Mouse (Mus musculus) lung, postnatal 25 days (tissue): ENCODE data around the gene Gpc6.

Source experiments
- DNase-seq: peaks from one replicate; pipeline ENCODE4 v3.0.0; 2022; ENCODE audit warnings: low spot score

The Gpc6 gene

DNA sequence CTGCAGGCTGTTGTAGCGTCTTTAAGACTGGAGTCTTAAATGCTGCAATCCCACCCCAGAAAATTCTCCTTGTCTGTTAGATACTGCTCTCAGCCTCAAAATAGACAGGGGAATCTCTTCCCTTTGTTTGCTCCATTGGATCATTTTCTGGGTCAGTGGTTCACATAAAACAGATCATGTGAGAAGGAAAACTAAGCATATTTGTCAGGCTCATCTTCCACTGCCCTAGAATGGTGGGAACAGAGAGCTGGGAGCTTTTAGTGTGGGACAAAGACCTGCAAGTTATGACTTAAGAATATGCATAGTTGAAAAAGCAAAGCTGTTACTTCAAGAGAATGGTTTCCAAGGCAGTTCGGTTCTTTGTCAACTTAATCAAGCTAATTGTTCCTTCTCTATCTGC, 136.4 kb downstream of the Gpc6 start:
- DNase-seq = no peak

DNA sequence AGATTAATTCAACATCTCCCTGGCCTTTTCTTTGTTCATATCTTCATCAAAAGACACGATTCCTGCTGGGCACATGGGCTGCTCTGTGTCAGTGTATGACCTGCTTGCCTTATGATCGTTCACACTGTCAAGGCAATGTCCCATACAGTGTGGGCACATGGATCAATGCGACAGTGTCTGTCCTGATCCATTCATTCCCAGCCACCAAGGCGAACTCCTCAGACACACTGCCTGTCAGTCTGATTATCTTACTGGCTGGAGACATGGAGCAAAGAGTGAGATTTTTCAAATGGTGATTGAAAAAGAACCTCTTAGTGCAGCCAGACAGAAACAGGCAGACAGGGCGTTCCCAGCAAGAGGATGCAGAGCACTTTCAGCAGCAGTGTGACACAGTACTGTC, 143.1 kb downstream of the Gpc6 start:
- no peak for DNase-seq

DNA sequence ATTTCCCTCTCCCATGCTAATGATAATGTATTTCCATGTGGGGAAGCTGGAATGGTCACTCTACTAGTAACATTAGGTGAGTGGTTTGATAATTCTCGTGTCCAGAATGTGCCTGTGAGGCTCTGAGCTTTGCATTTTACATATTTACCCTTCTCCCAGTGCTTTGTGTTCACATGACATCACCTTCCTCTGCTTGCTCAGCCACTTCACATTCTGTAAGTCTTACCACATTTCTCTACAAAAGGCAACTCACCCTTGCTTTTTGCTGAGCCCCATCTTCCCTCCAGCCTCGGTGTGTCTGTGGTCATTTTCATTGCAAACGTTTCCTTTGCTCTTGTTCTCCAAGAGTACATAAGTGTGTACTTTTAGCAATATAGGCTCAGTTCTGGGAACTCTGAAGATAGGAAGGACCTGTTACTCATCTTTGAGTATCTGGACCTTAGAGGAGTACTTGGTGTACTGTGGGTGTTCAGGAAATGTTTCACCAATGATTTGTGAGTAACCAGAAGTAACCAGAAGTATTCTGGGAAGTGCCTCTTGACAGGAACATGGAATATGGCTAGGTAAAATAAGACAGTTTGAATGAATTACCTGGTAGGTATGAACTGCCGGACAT, 145.5 kb downstream of the Gpc6 start:
- DNase-seq = no peak

DNA sequence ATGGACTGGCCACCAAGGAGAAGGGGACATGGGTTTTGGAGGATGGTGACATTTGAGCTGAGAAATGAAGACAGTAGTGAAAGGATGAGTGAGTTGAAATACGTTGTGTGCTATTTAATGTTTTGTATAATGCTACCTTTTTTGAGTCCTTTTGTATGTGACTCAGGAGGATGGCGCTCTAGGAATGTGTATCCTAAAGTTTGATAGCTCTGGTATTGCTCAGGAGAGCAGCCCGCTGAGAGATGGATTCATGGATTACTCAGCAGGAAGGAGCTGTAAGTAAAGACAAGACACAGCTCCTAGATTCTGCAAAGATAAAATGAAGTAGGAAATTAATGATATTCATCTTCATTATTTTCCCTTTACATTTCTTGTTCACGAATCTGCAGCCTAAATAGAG, 168.5 kb downstream of the Gpc6 start:
- DNase-seq = no peak

DNA sequence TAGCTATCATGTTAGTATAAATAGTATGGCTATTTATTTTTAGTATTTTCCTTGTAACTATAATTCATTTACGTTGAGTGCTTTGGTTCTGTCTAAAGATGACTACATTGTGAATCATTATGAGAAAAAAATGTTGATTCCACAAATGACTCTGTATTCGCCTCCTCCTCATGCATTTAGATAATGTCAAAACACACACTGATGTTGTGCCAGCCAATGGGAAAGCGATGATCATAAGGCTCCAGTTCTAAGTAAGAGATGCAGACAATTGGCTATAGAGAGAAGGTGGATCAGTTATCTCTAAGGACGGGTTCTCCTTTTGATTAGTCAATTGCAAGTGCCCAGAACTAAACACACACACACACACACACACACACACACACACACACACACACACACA, 181.8 kb downstream of the Gpc6 start:
- DNase-seq = no peak

DNA sequence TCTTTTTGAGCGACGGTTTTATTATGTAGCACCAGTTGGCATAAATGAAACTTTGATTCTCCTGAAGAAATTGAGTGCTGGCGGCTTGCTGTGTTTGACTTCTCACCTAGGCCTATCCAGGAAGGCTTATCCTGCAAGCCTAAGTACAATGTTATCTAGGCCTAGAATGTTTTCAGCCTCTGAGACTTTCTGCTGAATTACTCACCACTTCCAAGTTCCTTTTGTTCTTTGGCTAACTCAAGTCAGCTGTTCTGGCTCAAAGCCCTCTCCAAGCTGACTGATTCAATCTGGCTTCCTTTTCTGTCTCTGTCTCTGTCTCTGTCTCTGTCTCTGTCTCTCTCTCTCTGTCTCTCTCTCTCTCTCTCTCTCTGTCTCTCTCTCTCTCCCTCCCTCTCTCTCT, 188.0 kb downstream of the Gpc6 start:
- no peak for DNase-seq

DNA sequence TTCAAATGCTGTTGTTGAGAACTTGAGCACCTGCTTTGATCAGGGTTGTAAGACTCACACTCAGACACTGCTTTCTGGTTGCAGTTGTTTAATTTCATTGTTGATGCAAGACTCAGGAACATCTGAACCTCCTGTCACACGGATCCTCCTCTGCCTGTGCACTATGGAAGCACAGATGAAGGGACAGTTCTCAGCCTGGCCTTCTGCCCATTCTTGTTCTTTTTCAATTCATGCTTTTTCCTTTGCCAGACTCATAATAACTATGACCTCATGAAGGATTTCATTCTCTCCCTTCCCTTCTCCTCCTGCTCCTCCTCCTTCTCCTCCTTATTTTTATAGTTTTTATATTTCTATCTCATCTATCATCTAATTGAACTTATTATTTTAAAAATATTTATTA, 196.9 kb downstream of the Gpc6 start:
- DNase-seq = no peak

DNA sequence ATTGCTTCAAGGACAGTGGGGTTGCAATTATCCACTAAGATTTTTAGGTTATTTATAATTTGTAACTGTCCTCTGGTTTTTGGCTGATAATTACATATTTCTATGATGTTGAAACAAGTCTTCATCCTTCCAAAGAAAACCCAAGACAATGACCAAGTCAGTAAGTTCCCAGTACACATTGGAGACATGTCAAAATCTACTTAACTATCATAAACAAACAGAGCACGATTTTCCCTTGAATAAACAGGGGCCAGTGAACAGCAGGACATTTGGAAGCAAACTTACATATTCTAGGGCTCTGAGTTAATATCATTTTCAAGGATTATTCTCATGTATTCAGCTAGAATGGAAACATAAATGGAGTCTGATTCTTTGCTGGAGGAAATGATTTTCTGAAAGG, 205.2 kb downstream of the Gpc6 start:
- DNase-seq = peak; percentile 24

DNA sequence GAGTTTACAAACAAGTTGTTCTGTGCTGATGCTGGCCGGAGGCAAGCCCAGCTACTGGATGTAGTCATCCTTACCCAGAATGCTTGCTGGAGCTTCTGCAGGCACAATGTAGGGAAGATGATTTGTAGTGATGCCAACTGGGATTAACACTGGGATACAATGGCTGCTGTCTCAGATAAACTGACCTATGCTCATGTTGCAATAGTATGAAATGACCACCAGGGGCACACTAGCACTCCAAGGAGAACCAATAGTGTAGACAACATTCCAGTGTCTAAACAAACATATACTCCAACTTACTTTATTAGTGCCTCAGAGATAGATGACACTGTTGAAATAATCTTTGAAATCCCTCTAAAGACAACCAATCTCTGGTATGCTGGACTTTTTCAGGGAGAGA, 206.2 kb downstream of the Gpc6 start:
- DNase-seq = no peak

DNA sequence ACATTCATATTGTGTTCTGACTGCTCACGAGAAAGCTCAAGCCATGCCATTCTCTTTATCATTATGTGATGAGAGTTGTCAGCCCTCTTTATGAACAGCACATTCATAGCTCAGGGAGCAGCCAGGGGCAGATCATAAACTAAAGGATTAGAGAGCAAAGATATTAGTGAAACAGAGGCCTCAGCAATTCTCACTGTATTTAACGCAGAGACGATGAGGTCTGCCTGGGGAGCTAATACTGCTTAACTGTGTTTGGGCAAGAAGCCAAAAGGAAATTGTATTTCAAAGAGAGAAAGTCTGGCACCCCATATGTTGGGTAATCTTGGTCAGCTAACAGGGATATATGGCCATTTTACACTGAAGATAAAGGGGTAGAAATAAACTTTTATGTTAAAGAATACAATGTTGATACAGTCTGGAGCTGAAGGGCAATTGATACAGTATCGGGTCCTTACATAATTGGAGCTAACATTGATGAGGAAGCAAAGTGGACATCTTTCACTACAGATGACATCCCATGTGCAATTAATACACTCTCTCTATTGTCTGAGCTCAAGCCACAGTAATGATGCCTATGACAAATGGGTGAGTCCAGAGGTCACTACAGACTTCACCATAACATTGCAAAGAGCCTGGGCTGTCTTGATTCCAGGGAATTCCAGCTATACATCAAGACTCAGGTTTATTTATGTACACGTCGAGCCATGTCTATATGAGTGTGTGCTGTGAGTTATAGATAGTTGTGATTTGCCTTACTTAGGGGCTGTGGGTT, 216.1 kb downstream of the Gpc6 start:
- DNase-seq = no peak

DNA sequence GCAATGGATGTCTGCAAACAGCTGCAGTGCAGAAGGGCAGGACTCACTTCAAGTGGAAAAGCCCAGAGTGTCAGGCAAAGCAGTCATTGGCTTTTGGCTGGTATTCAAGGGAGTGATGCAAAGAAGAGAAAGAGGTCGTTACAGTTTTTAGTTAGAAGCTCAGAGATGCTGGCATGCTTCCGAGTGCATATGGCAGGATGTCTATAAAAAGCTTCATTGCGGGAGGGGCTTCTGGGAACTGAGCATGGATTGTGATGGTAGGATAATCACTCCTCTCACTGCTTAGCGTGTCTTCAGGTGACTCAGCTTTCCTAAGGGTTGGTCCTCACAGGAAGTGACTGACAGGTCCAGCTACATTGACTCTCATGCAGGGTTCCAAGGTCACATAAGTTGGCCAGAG, 221.0 kb downstream of the Gpc6 start:
- no peak for DNase-seq

DNA sequence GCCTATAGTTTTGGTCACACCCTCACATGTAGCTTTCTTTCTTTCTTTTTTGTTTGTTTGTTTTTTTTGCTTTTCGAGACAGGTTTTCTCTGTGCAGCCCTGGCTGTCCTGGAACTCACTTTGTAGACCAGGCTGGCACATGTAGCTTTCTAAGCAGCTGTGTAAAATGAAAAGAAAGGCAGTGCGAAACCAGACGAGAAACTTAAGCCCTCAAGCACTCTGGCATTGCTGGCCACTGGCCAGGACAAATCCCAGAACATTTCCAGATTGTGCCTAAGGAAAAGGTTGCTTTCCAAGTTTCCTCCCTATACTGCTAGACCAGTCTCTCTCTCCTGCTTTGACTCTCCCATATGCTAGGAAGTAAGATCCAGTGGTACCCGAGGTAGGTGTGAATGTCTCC, 221.6 kb downstream of the Gpc6 start:
- no peak for DNase-seq

DNA sequence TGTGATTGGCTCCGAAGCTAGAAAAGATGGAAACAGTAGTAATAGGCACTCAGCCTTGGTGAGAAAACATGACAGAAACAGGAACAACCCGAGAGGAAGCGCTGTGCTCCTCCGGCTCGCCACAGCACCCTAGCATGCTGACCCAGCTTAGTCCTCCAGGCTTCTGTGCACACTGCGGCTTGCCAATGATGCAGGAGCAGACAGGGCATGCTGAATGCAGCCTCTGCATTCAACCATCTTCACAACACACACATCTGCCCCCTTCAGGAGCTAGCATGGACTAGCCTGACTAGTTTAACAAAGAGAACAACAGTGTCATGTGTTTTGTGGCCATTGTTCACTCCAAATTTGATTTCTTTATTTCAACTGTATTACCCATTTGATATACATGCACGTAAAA, 226.5 kb downstream of the Gpc6 start:
- DNase-seq = no peak

DNA sequence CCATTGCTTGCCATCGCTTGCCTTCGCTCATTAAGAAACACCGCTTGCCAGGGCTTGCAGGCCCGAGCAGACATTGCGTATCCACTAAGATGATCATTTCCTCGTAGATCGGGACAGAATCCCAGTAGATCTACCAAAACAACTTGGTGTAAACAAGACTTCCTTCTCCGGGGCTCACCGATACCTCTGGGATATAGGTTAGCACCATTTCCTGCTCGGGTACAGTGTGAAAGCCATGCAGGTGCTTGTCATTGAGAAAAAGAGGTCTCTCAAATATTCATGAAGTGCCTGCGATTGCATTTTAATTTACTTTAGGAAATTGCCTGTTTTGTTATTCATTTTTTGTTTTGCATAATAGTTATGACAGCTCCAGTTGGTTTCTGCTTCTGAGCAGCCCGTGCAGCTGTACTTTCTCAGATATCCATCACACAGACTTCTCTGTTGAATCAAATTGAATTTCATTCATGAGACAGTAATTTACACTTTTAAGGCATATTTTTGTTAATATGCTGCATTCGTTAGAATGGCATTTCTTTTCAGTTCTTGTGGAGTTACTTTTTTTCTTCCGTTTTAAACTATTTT, 230.9 kb downstream of the Gpc6 start:
- no peak for DNase-seq

DNA sequence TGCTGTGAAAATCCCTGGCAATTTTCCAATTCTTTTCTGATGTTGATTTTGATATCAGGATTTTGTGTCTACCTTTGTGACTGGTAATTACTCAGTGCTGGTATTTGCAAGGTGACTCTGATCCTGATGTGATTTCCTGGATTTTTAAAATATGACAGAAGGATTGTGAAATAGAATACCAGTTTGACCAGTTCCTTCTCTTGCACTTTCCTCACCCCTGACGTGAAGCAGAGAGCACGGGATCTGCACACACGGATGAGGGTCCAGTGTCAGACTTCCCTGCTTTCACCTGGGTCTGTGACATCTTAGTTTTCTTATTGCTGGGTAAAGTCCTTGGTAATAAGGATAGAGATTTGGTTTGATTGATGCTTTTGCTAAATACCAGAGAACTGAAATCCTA, 232.3 kb downstream of the Gpc6 start:
- DNase-seq = no peak

DNA sequence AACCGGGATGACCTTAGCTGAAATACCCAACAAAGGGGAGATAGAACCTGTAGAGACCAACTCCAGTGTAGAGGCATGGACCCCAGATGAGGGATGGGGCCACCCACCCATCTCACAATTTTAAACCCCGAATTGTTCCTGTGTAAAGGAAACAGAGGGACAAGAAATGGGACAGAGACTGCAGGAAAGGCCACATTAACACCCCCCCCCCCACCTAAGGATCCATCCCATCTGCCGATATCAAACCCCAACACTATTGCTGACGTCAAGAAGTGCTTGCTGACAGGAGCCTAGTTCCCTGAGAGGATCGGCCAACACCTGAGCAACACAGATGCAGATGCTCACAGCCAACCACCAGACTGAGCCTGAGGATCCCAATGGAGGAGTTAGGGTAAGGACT, 241.2 kb downstream of the Gpc6 start:
- DNase-seq = no peak

DNA sequence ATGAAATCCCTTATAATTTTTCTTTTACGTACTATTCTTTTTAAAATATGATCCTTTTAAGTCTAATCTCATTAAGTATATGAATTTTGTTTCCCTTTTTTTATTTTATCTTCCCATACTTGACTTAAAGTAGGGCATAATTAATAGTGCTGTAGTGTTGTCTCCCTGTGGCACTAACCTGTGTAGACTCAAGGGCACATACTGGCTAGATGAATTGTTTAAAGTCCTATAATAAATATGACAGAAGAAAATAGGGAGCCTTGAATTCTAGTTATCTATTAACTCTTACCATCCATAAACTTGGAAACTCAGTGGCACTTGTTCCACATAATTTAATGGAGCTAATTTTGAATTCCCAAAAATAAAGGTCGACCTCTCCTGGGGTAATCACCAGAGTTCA, 268.2 kb downstream of the Gpc6 start:
- DNase-seq = no peak

DNA sequence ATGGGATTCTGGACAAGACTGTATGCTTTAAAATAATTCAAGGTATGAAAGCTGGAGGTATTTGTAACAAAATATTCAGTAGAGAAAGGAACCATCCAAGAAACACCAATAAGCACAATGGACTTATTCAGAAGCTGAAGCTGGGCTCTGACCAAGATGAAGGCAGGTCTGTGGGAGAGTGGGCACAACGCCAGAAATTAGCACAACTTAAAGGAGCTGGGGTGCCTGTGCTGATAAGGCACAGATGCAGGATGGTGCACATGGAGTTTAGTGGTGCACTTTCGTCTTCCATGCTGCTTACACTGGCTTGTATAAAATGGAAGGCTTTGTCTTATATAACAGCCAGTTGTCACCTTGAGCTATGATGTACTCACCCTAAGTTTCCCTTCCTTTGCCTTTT, 276.9 kb downstream of the Gpc6 start:
- no peak for DNase-seq

DNA sequence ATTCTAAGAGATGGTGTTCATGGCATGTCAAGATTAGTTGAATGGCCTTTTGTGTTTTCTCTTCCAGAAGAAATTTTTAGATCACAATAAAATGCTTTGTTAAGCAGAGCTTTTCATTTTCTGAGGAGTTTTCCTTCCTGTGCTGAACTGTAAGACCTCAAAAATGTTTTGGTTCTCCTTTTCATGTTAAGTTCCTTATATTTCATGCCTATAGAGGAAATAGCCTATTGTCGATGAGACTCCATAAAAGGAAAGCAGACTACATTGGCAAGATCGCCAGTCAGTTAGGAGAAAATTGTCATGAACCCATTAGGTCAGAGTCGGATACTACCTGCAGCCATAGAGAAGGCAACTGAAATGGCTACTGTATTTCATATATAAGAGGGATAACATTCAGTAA, 278.8 kb downstream of the Gpc6 start:
- no peak for DNase-seq

DNA sequence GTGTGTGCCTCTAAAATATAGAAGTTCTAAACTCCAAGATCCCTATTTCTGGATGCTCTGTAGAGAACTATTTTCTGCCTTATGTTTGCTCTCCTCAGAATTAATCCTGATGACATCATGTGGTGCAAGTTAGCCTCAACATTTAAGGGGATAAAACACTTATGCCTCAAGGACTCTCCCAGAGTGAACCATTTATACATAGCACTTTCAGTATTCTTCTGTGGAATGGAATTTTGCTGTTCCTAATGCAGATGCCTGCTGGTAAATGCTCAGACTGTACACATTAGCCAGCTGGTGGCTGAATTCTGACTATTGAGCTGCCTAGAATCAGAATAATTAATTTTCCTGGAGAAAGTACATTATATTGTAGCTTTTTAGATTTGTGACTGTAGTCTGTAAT, 289.3 kb downstream of the Gpc6 start:
- DNase-seq = no peak

DNA sequence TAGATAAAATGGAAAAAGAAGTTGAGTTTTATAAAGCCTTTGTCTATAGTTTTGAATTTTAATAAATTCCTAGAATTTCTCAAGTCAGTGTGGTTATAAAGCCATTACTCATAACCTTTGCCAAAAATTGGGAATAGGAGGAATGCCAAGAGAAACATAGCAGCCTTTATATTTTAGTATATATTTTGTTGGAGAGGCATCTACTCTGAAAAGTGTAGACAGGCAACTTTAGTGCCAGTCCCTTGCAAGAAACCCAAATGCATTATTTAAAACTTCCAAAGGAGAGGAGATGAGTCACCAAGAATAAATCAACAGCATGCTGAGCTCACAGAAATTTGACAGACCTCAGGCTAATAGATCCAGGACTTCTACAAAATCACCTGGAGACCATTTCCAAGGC, 301.8 kb downstream of the Gpc6 start:
- DNase-seq = no peak

DNA sequence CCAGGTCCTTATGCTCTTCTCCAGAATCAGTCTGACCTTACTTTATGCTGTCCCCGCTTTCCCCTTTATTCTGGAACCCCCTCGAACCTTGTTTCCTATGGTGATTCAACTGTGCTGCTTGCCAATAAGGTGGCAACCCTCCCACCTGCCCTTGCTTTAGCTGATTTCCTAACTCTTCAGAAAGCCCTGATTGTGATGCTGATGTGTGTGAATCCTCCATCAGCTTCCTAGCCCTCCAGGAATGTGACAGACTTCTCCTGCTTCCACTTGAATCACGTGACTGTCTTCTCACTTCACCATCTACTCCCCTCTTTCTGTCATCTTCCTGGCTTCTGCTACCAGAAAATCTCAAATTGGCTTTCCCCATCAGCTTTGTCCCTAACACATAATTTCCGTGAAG, 305.4 kb downstream of the Gpc6 start:
- no peak for DNase-seq

DNA sequence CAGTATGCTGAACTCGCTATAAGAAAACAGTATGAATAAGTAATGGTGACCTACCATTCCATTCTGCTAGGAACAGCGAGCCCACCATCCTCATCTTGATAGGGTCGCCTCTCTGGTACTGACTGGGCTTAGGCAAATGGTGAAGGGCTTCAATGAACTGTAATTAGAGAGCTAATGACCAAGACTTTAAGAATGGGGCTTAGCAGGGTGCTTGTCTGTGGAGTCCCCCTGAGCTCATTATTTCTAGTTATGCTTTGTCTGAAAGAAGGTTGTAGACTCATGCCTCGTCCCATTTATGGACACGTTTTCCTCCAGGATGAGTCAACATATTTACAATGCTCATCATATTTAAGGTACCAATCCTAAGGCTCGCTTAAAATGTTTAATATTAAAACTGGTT, 313.1 kb downstream of the Gpc6 start:
- DNase-seq = no peak
